Mouse (Mus musculus): Measurements from ENCODE around the gene Olfr193.
"Not testable (repeated sequence)": the region's sequence is repeated elsewhere in the genome, so short reads cannot be mapped to it uniquely, and the experiment has no call there.

Gene Olfr193

DNA sequence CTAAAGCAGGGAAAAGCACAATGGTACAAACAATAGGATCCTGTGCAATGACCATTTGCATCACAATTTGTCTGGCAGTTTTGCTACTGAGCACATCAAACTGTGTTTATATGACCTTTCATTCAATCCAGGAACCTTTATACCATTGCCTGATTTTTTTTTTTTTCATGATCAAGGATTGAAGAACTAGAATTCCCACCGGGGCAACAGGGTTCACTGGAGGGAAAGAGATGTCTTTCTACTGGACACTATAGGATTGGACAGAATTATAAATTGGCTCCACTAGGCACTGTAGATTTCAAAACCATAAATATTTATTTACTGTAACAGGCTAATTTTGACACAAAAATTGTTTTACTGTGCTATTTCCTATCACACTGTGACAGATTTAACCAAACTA lies at the start of gene Olfr193:
TSS of gene Olfr193 (minus strand) at position 101 of the 400 bp plus-strand sequence.
- DNase-seq, result no peak

DNA sequence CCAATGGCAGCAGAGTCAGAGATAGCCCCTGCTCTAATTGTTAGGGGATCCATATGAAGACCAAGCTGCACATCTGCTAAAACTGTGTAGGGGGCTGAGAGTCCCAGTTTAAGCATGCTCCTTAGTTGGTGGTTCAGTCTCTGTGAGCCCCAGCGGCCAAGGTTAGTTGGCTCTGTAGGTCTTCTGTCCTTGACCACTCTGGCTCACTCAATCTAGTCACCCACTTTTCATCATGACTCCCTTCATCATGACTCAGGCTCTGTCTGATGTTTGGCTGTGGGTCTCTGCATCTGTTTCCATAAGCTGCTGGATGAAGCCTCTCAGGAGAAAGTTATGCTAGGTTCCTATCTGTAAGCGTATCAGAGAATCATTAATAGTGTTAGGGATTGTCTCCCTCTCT lies 40.3 kb upstream of the Olfr193 start:
- no peak for DNase-seq

DNA sequence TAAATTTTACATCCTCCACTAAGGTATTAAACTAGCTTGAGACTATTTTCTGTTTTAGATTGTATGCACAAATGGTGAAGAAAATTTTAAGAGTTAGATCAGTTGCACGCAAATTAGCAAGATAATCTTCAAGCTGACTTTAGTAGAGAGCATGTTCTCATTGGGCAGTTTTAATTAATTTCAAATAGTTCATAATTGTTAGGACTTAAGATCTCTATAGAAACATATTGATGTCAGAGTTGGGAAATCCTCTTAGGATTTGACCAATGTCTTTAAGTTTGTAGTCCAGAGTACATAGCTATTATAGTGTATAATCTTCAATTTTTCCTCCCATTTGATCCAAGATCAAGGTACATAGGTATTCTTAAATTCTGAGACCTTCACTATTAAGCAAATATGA lies 35.1 kb upstream of the Olfr193 start, which contains the start of gene Olfr195:
TSS of gene Olfr195 (plus strand) at position 301 of the 400 bp plus-strand sequence.
- DNase-seq, result no peak

DNA sequence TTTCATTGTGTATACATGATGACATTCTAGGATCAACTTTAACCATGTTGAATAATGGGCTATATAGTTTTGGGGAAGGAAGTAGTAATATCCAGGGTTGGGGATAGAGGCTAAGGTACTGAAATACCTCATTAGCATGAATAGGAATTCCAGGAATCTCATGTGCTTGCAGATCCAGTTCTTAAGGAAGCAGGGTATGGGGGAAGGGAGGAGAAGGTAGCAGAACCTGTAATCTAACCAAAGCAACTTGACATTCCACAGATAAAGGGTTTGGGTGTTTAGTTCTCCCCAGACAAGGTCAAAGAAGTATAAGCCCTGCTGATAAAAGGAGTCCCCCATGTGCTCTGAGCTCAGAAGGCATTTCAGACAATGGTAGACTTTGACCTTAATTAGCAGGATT lies 29.4 kb upstream of the Olfr193 start:
- DNase-seq, result no peak

DNA sequence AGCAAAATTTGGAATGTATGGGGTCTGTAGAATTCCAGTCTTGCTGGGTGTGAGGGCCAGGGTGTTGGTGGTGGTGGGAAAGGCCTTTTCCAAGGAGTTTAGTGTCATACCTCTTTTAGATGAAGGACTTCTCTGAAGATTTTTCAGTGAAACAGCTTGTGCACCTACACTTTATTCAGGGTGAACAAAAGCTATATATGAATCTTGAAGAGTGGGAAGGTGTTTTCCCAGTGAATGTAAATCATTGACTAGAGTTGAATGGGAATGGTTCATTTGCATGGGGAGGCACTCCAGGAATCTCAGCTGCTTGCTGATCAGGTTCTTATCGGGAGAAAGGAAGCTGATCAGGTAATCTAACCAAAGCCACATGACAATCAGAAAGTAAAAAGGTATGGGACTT lies 19.1 kb upstream of the Olfr193 start:
- no peak for DNase-seq

DNA sequence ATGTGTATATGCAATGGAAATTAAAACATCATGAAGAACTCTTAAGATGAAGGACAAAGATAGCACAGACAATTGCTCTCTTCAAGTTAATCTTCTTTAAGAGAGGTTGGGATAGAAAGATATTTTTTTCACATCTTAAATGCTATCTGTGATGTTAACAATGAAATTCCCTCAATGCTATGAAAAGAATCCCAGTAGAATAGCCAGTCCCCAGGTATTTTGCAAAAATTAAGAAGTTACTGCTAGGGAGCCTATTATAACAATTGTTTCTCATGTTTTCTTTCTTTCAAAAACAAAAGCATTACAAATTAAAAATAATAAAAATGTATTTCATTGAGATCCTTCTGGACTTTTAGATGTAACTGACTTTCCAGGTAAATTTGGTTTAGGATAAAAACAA lies 9.3 kb upstream of the Olfr193 start, which contains the start of gene Olfr194:
TSS of gene Olfr194 (minus strand) at position 101 of the 400 bp plus-strand sequence.
- DNase-seq, result no peak

DNA sequence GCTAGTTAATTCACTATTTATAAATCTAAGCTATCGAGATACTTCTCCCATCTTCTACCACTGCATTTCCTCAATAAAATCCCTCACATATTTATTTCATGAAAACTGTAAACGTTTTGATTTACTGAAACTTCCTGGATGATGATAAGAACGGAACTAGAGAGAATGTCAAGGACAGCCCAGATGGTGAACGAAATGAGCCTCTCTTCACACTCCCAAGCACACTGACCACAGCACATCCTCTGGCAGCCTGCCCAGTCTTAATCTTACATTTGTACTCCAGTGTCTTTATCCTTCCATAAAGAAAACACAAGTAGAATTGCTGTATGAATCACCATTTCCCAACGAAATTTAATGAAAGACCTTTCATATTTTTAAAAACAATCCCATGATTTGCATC lies 3.2 kb downstream of the Olfr193 start:
- not testable (repeated sequence) for DNase-seq

DNA sequence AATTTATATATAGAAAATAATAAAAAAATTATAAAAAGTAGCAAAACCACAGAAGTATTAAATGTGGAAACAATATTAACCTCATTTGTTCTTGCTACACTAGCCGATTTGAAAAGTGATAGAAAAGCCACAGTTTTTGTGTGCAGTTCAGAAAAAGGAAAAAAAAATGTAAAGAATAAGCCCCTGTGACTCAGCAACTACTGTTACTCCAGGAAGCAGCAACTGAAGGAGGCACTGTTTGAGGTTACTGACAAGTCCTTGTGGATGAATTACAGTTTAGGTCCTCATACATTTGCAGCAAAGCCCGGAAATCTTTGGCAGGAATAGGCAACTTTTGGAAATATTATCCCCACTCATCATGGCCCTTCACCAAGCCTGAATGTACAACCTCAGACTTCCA lies 6.4 kb downstream of the Olfr193 start:
- DNase-seq, result no peak

DNA sequence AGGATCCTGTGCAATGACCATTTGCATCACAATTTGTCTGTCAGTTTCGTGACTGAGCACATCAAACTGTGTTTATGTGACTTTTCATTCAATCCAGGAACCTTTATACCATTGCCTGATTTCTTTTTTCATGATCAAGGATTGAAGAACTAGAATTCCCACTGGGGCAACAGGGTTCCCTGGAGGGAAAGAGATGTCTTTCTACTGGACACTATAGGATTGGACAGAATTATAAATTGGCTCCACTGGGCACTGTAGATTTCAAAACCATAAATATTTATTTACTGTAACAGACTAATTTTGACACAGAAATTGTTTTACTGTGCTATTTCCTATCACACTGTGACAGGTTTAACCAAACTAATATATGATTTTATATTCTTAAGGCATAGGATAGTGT lies 22.0 kb downstream of the Olfr193 start, which contains the start of gene Olfr191:
TSS of gene Olfr191 (minus strand) at position 101 of the 400 bp plus-strand sequence.
- DNase-seq, result not testable (repeated sequence)

DNA sequence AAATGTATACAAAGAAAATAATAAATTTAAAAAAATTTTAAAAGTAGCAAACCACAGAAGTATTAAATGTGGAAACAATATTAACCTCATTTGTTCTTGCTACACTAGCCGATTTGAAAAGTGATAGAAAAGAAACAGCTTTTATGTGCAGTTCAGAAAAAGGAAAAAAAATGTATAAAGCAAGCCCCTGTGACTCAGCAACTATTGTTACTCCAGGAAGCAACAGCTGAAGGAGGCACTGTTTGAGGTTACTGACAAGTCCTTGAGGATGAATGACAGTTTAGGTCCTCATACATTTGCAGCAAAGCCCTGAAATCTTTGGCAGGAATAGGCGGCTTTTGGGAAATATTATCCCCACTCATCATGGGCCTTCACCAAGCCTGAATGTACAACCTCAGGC lies 30.6 kb downstream of the Olfr193 start:
- not testable (repeated sequence) for DNase-seq

DNA sequence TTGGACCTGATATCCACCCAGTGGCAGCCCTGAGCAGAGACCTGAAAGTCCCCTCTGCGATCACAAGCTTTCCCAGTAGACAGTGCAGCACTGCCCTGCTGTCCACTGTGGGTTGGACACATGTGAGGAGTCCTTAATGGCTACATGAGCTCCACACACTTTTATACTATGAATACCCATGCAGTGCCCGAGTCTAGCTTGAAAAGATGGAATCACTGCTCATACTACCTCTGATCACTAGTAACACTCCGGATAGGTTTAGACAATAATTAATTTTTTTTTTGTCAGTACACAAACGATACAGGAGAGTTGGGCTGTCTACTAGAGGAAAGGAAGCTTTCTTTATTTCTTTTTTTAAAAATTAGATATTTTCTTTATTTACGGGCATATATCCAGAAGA lies 33.8 kb downstream of the Olfr193 start, which contains the start of gene Olfr190:
TSS of gene Olfr190 (minus strand) at position 101 of the 400 bp plus-strand sequence.
- DNase-seq, result no peak

DNA sequence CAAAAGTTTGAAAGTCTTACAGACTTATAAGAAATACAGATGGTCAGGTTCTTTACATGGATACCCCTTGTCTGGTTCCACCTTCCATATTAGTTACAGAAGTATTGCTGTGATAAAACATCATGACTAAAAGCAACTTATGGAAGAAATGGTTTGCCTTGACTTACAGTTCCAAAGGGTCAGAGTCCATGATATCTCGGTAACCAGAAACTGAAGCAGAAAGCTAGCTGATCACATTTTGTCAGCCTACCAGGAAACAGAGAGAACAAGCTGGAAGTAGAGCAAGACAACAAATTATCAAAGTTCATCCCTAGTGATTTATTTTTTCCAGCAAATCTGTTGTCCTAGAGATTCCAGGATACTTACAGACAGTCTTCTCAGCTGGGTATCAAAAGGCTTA lies 38.2 kb downstream of the Olfr193 start:
- DNase-seq, result no peak

DNA sequence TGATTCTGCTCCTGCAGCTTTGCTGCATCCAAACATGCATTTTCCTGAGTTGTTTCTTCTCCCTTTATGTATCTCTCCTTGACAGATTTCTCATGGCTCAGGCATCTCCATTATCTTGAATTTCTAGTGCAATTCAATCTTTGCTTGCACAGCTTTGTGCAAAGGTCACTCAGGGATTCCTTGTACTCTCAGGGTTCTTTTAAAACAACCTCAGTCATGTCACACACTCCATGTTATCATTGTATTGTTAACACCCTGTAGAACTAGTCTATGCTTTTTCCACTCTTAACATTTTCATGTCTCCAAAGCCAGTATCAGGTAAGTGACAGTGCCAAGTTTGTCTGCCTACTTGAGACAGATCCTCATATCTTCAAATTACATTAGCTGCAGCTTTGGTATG lies 39.9 kb downstream of the Olfr193 start:
- no peak for DNase-seq

DNA sequence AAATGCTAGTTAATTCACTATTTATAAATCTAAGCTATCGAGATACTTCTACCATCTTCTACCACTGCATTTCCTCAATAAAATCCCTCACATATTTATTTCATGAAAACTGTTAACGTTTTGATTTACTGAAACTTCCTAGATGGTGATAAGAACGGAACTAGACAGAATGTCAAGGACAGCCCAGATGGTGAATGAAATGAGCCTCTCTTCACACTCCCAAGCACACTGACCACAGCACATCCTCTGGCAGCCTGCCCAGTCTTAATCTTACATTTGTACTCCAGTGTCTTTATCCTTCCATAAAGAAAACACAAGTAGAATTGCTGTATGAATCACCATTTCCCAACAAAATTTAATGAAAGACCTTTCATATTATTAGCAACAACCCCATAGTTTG lies 49.3 kb downstream of the Olfr193 start:
- not testable (repeated sequence) for DNase-seq

All from embryo, embryonic 11 days (tissue).